Mouse (Mus musculus) erythroblast, embryonic 14.5 days (primary cell): ENCODE measurements around the gene Tmem63a. TPM values are rescaled to one million over a fixed set of nuclear protein-coding genes. Genes with fewer than 3 reads are reported as not detected.

Experiments used
- H3K27me3 ChIP-seq: 2 replicates; pipeline ENCODE4 v1.6.1; 2012; ENCODE audit warnings: inconsistent platforms; ENCODE audit not compliant: control insufficient read depth
- H3K36me3 ChIP-seq: 2 replicates; pipeline ENCODE4 v1.6.1; 2012; ENCODE audit warnings: mild to moderate bottlenecking, inconsistent platforms; ENCODE audit not compliant: control insufficient read depth
- H3K4me1 ChIP-seq: 2 replicates; pipeline ENCODE4 v1.6.1; 2012; ENCODE audit warnings: inconsistent platforms; ENCODE audit not compliant: control insufficient read depth
- H3K4me3 ChIP-seq: replicated peaks from 2 replicates; pipeline ENCODE3; 2012; ENCODE audit warnings: moderate library complexity, mild to moderate bottlenecking, inconsistent platforms
- H3K9me3 ChIP-seq: 2 replicates; pipeline ENCODE4 v1.6.1; 2012; ENCODE audit warnings: low read length, inconsistent platforms, mixed read lengths; ENCODE audit not compliant: control insufficient read depth
- GATA1 ChIP-seq: IDR thresholded peaks from 2 replicates; pipeline ENCODE4 v1.6.1; 2012; ENCODE audit warnings: low read length, inconsistent platforms, mixed read lengths
- TAL1 ChIP-seq: IDR thresholded peaks from 3 replicates; pipeline ENCODE4 v1.6.1; 2012; ENCODE audit warnings: low read length, inconsistent platforms, mixed read lengths
- polyA plus RNA-seq: library from polyadenylated mRNA; stranded (reverse); fragments of >175 nt; gene quantifications from 2 replicates; pipeline ENCODE4 v1.2.3, GENCODE M21; 2012

Tmem63a gene
- polyA plus RNA-seq, 1 experiment = 0.36 TPM

DNA sequence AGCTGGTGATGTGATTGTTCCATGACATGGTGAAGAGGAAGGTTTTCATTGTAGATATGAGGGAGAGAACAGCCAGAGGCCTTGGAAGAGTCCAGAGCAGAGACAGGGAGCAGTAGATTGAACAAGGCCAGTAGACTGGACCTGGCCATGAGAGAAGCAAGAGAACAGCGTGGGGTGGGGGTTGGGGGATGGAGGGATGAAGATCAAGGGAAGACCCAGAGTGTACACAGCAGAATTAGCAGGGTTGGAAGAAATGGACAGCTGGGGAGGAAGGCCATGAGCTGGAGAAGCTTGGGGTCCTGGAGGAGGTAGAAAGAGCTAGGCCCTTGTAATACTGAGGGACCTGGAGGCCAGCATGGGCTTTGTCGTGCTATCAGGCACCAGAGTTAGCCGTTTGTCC is 70.3 kb downstream of the Tmem63a start:
- Histone ChIP-seq H3K27me3 (peaks cover 42% of the 10 kb centered on the region), H3K9me3 (no peaks in the 10 kb centered on the region), H3K4me1 (peaks cover 10% of the 10 kb centered on the region), H3K36me3 (no peaks in the 10 kb centered on the region), H3K4me3 (no peak overlapping the region)
- TF ChIP-seq TAL1 = no peak

DNA sequence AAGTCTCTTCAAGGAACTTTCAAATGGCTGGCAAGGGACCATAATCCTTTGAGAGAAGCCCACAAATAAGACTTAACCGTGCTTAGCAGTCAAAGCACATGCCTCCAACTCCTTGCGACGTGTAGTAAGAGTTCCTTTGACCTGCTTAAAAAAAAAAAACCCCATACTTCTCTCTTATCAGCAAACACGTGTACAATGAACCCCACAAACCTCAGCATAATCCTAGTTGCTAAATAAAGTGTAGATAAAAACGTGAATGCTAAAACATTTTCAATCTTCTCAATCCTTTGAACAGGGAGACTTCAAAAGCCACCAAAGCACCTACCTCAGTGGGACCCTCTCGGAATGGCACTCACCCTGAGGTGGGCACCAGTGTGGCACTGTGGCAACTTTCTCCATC is 71.3 kb downstream of the Tmem63a start:
- Histone ChIP-seq H3K9me3 (no peaks in the 10 kb centered on the region), H3K27me3 (peaks cover 52% of the 10 kb centered on the region), H3K36me3 (no peaks in the 10 kb centered on the region), H3K4me1 (peaks cover 12% of the 10 kb centered on the region), H3K4me3 (no peak overlapping the region)
- TF ChIP-seq GATA1 (no peak), TAL1 (no peak)

DNA sequence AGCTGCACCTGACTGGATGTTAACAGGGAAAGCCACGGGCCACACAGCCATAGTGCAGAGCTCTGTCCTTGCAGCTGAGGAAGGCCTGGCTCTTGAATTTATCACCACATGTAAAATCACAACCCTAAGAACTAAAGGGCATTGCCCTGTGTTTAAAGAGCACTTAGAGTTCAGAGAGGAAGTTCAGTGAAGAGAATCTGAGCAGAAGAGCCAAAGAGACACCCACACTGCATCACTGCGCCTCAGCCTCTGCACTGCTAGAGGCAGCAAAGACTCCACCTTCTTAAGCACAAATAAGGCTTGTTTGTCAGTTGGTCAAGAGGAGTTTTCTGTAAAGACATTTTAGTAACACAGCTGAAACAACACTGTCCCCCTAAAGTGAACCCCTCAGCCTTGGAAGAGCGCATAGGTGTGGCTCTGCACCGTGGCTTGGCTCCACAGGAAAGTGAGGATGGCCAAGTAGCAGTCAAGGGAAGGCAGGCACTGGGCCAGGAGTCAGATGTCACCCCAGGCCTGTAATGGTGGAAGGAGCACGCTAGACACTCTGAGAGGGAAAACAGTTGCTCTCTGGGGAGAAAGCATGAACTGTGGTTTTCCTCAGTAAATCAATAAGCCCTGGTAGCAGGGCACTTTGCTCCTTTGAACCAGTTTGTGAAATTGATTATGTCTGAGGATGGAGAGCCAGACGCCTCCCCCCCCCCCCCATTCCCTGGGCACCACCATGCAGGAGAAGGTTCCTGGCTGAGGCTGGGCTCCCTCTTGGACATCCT is 72.8 kb downstream of the Tmem63a start:
- Histone ChIP-seq H3K4me3 (no peak overlapping the region), H3K36me3 (no peaks in the 10 kb centered on the region), H3K9me3 (no peaks in the 10 kb centered on the region), H3K27me3 (peaks cover 55% of the 10 kb centered on the region), H3K4me1 (peaks cover 11% of the 10 kb centered on the region)
- TF ChIP-seq GATA1 (no peak), TAL1 (no peak)

GRCm38 (mm10) chr1:181015558-181015957 is 73.4 kb downstream of the Tmem63a start:
- peaks cover 55% of the 10 kb centered on the region for H3K27me3 ChIP-seq
- no peaks in the 10 kb centered on the region for H3K36me3 ChIP-seq
- peaks cover 11% of the 10 kb centered on the region for H3K4me1 ChIP-seq
- H3K9me3 ChIP-seq = no peaks in the 10 kb centered on the region
- TF ChIP-seq TAL1 (no peak), GATA1 (no peak)
- H3K4me3 ChIP-seq = no peak overlapping the region

DNA sequence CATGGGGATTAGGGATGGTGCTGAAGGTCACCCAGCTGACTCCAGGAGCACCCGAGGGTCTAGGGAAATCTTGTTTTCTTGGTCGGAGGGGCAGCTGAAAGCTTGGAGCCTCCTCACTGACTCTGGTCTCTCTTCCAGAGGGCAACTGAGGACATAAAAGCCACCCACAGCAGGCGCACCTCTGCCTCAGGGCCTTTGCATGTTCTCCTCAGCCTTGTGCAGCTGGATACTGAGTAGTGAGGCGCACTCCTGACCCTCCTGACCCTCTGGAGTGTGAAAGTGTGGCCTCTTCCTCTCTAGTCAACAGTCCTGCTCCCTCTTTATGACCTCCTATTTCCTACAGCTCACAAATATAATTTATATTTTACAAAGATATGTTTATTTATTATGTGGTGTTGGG is 73.9 kb downstream of the Tmem63a start:
- H3K4me3 ChIP-seq = no peak overlapping the region
- TF ChIP-seq TAL1 (no peak), GATA1 (no peak)
- H3K9me3 ChIP-seq = no peaks in the 10 kb centered on the region
- H3K4me1 ChIP-seq = peaks cover 11% of the 10 kb centered on the region
- H3K36me3 ChIP-seq = no peaks in the 10 kb centered on the region
- H3K27me3 ChIP-seq = peaks cover 55% of the 10 kb centered on the region

DNA sequence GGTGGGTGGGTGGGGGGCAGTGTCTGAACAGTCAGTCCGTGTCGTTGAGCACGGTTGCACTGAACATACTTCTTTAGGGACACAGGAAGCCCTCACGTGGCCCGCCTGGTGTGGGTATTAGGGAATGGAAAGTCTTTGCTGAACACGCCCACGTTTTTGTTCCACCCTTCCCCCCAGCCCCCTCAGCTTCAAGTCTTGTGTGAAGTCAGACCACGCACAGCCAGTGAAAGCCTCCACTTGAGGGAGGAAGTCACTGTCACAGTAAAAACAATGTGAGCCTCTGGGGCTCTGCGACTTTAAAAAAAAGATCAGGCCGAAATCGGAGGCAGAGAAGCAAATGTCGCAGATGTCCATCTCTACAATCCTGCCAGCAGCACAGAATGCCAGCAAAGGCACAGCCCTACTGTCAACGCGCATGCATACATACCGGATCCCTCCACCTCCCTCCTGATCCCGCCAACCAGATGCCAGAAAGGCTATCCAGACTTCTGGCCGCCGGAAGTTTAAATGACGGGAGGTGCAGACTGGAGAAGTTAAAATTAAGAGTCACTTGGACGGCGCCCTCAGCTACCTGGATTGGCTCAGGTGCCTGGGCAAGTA is 74.5 kb downstream of the Tmem63a start:
- TF ChIP-seq GATA1 (no peak), TAL1 (no peak)
- Histone ChIP-seq H3K4me3 (no peak overlapping the region), H3K36me3 (no peaks in the 10 kb centered on the region), H3K27me3 (peaks cover 59% of the 10 kb centered on the region), H3K9me3 (no peaks in the 10 kb centered on the region), H3K4me1 (peaks cover 11% of the 10 kb centered on the region)

GRCm38 (mm10) chr1:181017212-181017711 is 75.1 kb downstream of the Tmem63a start:
- peaks cover 59% of the 10 kb centered on the region for H3K27me3 ChIP-seq

GRCm38 (mm10) chr1:181017890-181018420 is 75.8 kb downstream of the Tmem63a start:
- H3K9me3 ChIP-seq = no peaks in the 10 kb centered on the region
- TF ChIP-seq TAL1 (no peak), GATA1 (no peak)
- peaks cover 55% of the 10 kb centered on the region for H3K27me3 ChIP-seq
- H3K4me3 ChIP-seq = no peak overlapping the region
- H3K4me1 ChIP-seq = peaks cover 14% of the 10 kb centered on the region
- H3K36me3 ChIP-seq = no peaks in the 10 kb centered on the region

More at GRCm38 (mm10) chr1:181017212-181017711, 75.1 kb downstream of the Tmem63a start:
- H3K4me1 ChIP-seq = peaks cover 13% of the 10 kb centered on the region
- H3K9me3 ChIP-seq = no peaks in the 10 kb centered on the region
- peak overlapping the region; percentile 51 for H3K4me3 ChIP-seq
- H3K36me3 ChIP-seq = no peaks in the 10 kb centered on the region
- TF ChIP-seq GATA1 (no peak), TAL1 (no peak)

GRCm38 (mm10) chr1:181020756-181021487 is 78.8 kb downstream of the Tmem63a start, which contains the start of gene Ephx1:
TSS of gene Ephx1 (minus strand) at chr1:181020904.
- peaks cover 34% of the 10 kb centered on the region for H3K27me3 ChIP-seq
- H3K4me1 ChIP-seq = peaks cover 14% of the 10 kb centered on the region
- TF ChIP-seq TAL1 = no peak
- no peak for TF ChIP-seq GATA1
- no peaks in the 10 kb centered on the region for H3K9me3 ChIP-seq
- H3K36me3 ChIP-seq = no peaks in the 10 kb centered on the region
- no peak within 1 kb of the TSS for H3K4me3 ChIP-seq
